Mouse (Mus musculus) kidney, postnatal 36 days (tissue): ENCODE data around the gene Hunk.

Experiments
- DNase-seq, 2 experiments: peaks; one replicate each; pipeline ENCODE4 v3.0.0; 2021 to 2022; ENCODE audit warnings: mixed read lengths in 2 of 2

The Hunk gene

GRCm38 (mm10) chr16:90511551-90512296 is 125.9 kb downstream of the Hunk start:
- DNase-seq: no peak

GRCm38 (mm10) chr16:90517041-90517440 is 131.2 kb downstream of the Hunk start:
- DNase-seq: no peak

GRCm38 (mm10) chr16:90518232-90518631 is 132.4 kb downstream of the Hunk start:
- no peak for DNase-seq

GRCm38 (mm10) chr16:90518732-90519295 is 133.0 kb downstream of the Hunk start:
- DNase-seq: no peak

GRCm38 (mm10) chr16:90521191-90521950 is 135.6 kb downstream of the Hunk start:
- no peak for DNase-seq

- DNase-seq: no peak
Observed at GRCm38 (mm10) chr16:90521951-90522255, 136.1 kb downstream of the Hunk start.

- DNase-seq: no peak
Observed at GRCm38 (mm10) chr16:90522575-90522974, 136.8 kb downstream of the Hunk start.

GRCm38 (mm10) chr16:90523373-90523772 is 137.6 kb downstream of the Hunk start:
- DNase-seq: no peak

- no peak for DNase-seq
Observed at GRCm38 (mm10) chr16:90523894-90524293, 138.1 kb downstream of the Hunk start.

GRCm38 (mm10) chr16:90524393-90524792 is 138.6 kb downstream of the Hunk start:
- DNase-seq: no peak

- peak in 1 of 2 experiments; percentile 34 for DNase-seq
Observed at GRCm38 (mm10) chr16:90533119-90533673, 147.4 kb downstream of the Hunk start.

- no peak for DNase-seq
Observed at GRCm38 (mm10) chr16:90534591-90534990, 148.8 kb downstream of the Hunk start.

GRCm38 (mm10) chr16:90538926-90539325 is 153.1 kb downstream of the Hunk start:
- no peak for DNase-seq

- no peak for DNase-seq
Observed at GRCm38 (mm10) chr16:90541191-90541590, 155.4 kb downstream of the Hunk start.

GRCm38 (mm10) chr16:90542383-90542782 is 156.6 kb downstream of the Hunk start:
- DNase-seq: no peak

- DNase-seq: no peak
Observed at GRCm38 (mm10) chr16:90544175-90544574, 158.4 kb downstream of the Hunk start.

- no peak for DNase-seq
Observed at GRCm38 (mm10) chr16:90545509-90545908, 159.7 kb downstream of the Hunk start.

- no peak for DNase-seq
Observed at GRCm38 (mm10) chr16:90546591-90546990, 160.8 kb downstream of the Hunk start.

GRCm38 (mm10) chr16:90547996-90548395 is 162.2 kb downstream of the Hunk start:
- no peak for DNase-seq
